Mouse (Mus musculus): ENCODE data around the gene Nr1h2. TPM values are rescaled to one million over a fixed set of nuclear protein-coding genes. Genes with fewer than 3 reads are reported as not detected.

Nr1h2 gene
- polyA plus RNA-seq, 1 experiment from 2014 or later = 53.5 TPM

GRCm38 (mm10) chr7:44584921-44585320, 31.2 kb upstream of the Nr1h2 start:
- H3K4me2 ChIP-seq = no peak overlapping the region
- no peak overlapping the region for H3K4me3 ChIP-seq
- H3K9ac ChIP-seq = no peak overlapping the region
- 80% methylated on average over 6 of the region's 6 CpGs for WGBS
- H3K36me3 ChIP-seq = no peaks in the 10 kb centered on the region
- H3K27ac ChIP-seq (replicated peaks) = no peak overlapping the region
- H3K4me1 ChIP-seq = peaks cover 24% of the 10 kb centered on the region
- no peak for ATAC-seq (ENCODE audit: extremely low read depth, insufficient number of reproducible peaks, low FRiP score, low TSS enrichment)
- peaks cover 84% of the 10 kb centered on the region for H3K27me3 ChIP-seq (replicated peaks)
- H3K9me3 ChIP-seq = no peaks in the 10 kb centered on the region

- Histone ChIP-seq H3K27me3 (replicated peaks) (peaks cover 78% of the 10 kb centered on the region), H3K9ac (no peak overlapping the region), H3K9me3 (no peaks in the 10 kb centered on the region), H3K4me2 (no peak overlapping the region), H3K4me1 (peaks cover 21% of the 10 kb centered on the region), H3K36me3 (no peaks in the 10 kb centered on the region), H3K27ac (replicated peaks) (no peak overlapping the region), H3K4me3 (no peak overlapping the region)
- ATAC-seq (ENCODE audit: extremely low read depth, insufficient number of reproducible peaks, low FRiP score, low TSS enrichment) = no peak
- WGBS = 62% methylated on average over 4 of the region's 4 CpGs
Measured at GRCm38 (mm10) chr7:44584265-44584804, 30.6 kb upstream of the Nr1h2 start.

DNA sequence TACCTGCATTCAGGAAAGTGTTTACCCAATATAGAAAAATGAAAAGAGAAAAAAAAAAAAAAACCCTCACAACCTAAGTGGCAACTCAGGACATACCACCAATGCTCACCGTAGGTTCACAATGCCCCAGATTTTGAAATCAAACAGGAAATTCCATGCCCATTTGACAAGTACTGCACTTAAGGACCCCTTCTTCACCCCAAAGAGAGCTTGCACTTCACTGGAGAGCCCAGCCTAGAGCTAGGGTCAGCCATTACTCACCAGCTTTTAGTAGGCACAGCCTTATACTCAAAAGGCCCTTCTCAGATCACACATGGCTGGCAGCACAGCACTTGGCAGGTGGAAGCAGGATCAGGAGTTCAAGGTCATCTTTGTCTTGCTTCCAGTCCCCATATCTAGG, 29.4 kb upstream of the Nr1h2 start:
- Histone ChIP-seq H3K27ac (replicated peaks) (no peak overlapping the region), H3K36me3 (no peaks in the 10 kb centered on the region), H3K4me3 (no peak overlapping the region), H3K4me2 (no peak overlapping the region), H3K4me1 (peaks cover 11% of the 10 kb centered on the region), H3K9ac (no peak overlapping the region), H3K9me3 (no peaks in the 10 kb centered on the region; the same call in 1 of the 2 replicates), H3K27me3 (replicated peaks) (peaks cover 66% of the 10 kb centered on the region)
- ATAC-seq (ENCODE audit: extremely low read depth, insufficient number of reproducible peaks, low FRiP score, low TSS enrichment) = no peak
- WGBS = 65% methylated on average over 1 of the region's 1 CpGs

DNA sequence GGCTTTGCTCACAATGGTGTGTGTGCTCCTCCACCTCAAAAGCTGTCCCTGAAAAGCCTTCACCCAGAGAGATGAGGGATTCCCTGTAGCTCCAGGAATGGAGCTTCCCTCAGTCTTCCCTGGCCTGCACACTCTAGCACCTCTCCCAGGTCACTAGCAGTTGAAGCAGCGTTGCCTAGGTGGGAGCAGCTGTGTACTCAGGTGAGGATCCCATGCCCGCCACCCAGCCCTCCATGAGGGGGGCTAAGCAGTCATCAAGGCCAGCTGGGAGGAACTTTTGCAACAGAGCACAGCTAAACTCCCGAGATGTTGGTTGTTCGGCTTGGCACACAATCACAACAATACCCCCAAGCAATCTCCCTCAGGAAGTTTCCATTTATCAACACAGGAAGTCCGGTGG, 29.0 kb upstream of the Nr1h2 start:
- Histone ChIP-seq H3K27me3 (replicated peaks) (peaks cover 62% of the 10 kb centered on the region), H3K4me1 (peaks cover 9% of the 10 kb centered on the region), H3K9ac (no peak overlapping the region), H3K4me2 (no peak overlapping the region), H3K27ac (replicated peaks) (no peak overlapping the region), H3K9me3 (no peaks in the 10 kb centered on the region; the same call in 1 of the 2 replicates), H3K36me3 (no peaks in the 10 kb centered on the region), H3K4me3 (no peak overlapping the region)
- WGBS = 48% methylated on average over 5 of the region's 5 CpGs
- ATAC-seq (ENCODE audit: extremely low read depth, insufficient number of reproducible peaks, low FRiP score, low TSS enrichment) = no peak

DNA sequence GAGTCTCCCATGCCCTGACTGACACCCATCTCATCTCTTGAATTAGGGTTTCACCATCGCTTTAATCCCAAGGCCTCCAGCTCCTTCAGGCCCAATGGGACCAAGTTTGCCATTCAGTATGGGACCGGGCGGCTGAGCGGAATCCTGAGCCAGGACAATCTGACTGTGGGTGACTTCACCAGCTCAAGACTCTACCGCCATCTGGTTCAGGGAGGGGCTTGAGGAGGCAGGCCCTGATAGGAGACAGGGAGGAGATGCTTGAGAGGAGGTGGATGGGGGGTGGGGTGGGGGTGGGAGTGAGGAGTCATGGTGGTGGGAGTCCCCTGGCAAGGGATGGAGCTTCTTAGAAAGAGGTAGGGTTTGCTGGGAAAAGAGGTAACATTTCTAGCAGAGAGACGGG, 27.9 kb upstream of the Nr1h2 start:
- H3K27ac ChIP-seq (replicated peaks) = no peak overlapping the region
- no peak overlapping the region for H3K9ac ChIP-seq
- H3K27me3 ChIP-seq (replicated peaks) = peaks cover 54% of the 10 kb centered on the region
- WGBS = 63% methylated on average over 6 of the region's 6 CpGs
- H3K4me3 ChIP-seq = no peak overlapping the region
- H3K9me3 ChIP-seq = no peaks in the 10 kb centered on the region; the same call in 1 of the 2 replicates
- peaks cover 3% of the 10 kb centered on the region; the same call in 1 of the 2 replicates for H3K4me1 ChIP-seq
- no peaks in the 10 kb centered on the region for H3K36me3 ChIP-seq
- H3K4me2 ChIP-seq = no peak overlapping the region
- ATAC-seq (ENCODE audit: extremely low read depth, insufficient number of reproducible peaks, low FRiP score, low TSS enrichment) = no peak

DNA sequence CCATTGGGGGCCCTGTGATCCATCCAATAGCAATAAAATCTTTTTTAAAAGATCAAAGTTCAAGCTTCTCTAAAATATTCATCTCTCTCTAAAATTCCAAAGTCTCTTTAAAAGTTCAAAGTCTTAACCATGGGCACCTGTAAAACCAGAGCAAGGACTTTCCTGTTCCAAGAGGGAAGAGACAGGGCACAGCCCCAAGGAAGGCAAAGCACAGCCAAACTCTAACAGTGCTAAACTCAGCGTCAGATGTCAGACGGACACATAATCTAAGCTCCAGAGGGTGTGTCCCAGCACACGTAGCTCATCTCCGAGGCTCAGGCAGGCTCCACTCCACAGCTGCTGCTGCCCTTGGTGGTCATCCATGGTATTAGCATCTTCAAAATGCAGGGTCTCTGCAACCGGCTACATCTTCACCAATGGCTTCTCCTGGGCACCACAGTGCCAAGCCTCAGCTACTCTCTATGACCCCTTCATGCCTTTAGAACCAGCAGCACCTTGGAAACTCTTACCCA, 22.6 kb upstream of the Nr1h2 start:
- H3K27ac ChIP-seq (replicated peaks) = no peak overlapping the region
- H3K4me3 ChIP-seq = no peak overlapping the region
- WGBS = 29% methylated on average over 5 of the region's 5 CpGs
- no peaks in the 10 kb centered on the region for H3K4me1 ChIP-seq
- no peak overlapping the region for H3K4me2 ChIP-seq
- no peak for ATAC-seq (ENCODE audit: extremely low read depth, insufficient number of reproducible peaks, low FRiP score, low TSS enrichment)
- H3K9me3 ChIP-seq = no peaks in the 10 kb centered on the region; the same call in 1 of the 2 replicates
- H3K9ac ChIP-seq = no peak overlapping the region
- H3K27me3 ChIP-seq (replicated peaks) = peaks cover 24% of the 10 kb centered on the region
- H3K36me3 ChIP-seq = no peaks in the 10 kb centered on the region

GRCm38 (mm10) chr7:44572956-44573484, 19.3 kb upstream of the Nr1h2 start:
- Histone ChIP-seq H3K27me3 (replicated peaks) (peaks cover 37% of the 10 kb centered on the region), H3K27ac (replicated peaks) (no peak overlapping the region), H3K4me1 (no peaks in the 10 kb centered on the region), H3K4me2 (no peak overlapping the region), H3K36me3 (no peaks in the 10 kb centered on the region), H3K9me3 (no peaks in the 10 kb centered on the region), H3K4me3 (no peak overlapping the region), H3K9ac (no peak overlapping the region)
- ATAC-seq (ENCODE audit: extremely low read depth, insufficient number of reproducible peaks, low FRiP score, low TSS enrichment) = no peak
- 67% methylated on average over 5 of the region's 5 CpGs for WGBS

DNA sequence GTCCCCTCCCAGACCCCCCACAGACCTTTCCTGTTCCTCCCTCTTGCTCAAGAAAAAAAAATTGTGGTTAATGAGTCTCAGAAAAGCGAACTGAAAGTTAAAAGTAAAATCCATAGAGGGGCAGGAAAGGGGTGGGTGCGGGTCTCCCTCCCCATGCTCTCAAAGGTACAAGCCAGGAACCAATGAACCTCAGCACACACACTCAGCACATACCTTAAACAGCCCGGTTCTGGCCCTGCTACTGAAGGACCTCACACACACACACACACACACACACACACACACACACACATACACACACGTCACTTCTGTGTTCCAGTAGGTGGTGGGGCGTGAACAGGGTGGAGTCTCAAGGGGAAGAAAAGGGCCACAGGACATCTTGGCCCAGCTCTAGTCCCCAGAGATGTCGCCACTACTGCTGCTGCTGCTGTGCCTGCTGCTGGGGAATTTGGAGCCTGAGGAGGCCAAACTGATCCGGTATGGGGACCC, 18.5 kb upstream of the Nr1h2 start, which contains the start of gene Napsa:
TSS of gene Napsa (plus strand) at position 168 of the 489 bp plus-strand sequence.
- no peaks in the 10 kb centered on the region for H3K4me1 ChIP-seq
- H3K4me2 ChIP-seq = no peak within 1 kb of the TSS
- no peak within 1 kb of the TSS for H3K4me3 ChIP-seq
- peaks cover 43% of the 10 kb centered on the region for H3K27me3 ChIP-seq (replicated peaks)
- H3K36me3 ChIP-seq = no peaks in the 10 kb centered on the region
- H3K27ac ChIP-seq (replicated peaks) = no peak within 1 kb of the TSS
- H3K9me3 ChIP-seq = no peaks in the 10 kb centered on the region
- 31% methylated on average over 7 of the region's 7 CpGs for WGBS
- no peak for ATAC-seq (ENCODE audit: extremely low read depth, insufficient number of reproducible peaks, low FRiP score, low TSS enrichment)
- H3K9ac ChIP-seq = no peak within 1 kb of the TSS

- 75% methylated on average over 4 of the region's 4 CpGs for WGBS
- H3K4me1 ChIP-seq = no peaks in the 10 kb centered on the region
- H3K9ac ChIP-seq = no peak overlapping the region
- no peak for ATAC-seq (ENCODE audit: extremely low read depth, insufficient number of reproducible peaks, low FRiP score, low TSS enrichment)
- H3K27ac ChIP-seq (replicated peaks) = no peak overlapping the region
- H3K4me3 ChIP-seq = no peak overlapping the region
- H3K27me3 ChIP-seq (replicated peaks) = peaks cover 41% of the 10 kb centered on the region
- H3K36me3 ChIP-seq = no peaks in the 10 kb centered on the region
- no peaks in the 10 kb centered on the region for H3K9me3 ChIP-seq
- H3K4me2 ChIP-seq = no peak overlapping the region
Measured at GRCm38 (mm10) chr7:44571811-44572210, 18.1 kb upstream of the Nr1h2 start.

DNA sequence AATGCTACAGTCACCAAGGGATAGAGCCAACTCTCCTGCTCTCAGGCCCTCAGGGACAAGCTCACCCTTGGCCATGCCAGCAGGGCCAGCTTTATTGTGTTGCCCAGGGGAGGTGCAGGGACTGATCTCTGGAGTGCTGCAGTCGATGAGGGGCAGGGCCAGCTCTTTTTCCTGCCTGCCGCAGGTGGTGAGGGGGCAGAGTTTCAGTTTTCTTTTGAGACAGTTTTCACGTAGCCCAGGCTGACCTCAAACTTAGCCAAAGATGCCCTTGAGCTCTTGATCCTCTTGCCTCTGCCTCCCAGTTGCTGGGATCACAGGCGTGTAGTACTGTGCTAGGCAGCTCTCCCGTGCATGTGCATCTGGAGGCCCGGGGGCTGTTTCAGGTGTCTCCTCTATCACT, 17.2 kb upstream of the Nr1h2 start:
- H3K27me3 ChIP-seq (replicated peaks) = peaks cover 47% of the 10 kb centered on the region
- H3K4me3 ChIP-seq = no peak overlapping the region
- no peak overlapping the region for H3K9ac ChIP-seq
- no peak for ATAC-seq (ENCODE audit: extremely low read depth, insufficient number of reproducible peaks, low FRiP score, low TSS enrichment)
- H3K27ac ChIP-seq (replicated peaks) = no peak overlapping the region
- H3K4me2 ChIP-seq = no peak overlapping the region
- no peaks in the 10 kb centered on the region for H3K36me3 ChIP-seq
- WGBS = 78% methylated on average over 6 of the region's 6 CpGs
- H3K4me1 ChIP-seq = no peaks in the 10 kb centered on the region
- H3K9me3 ChIP-seq = no peaks in the 10 kb centered on the region

DNA sequence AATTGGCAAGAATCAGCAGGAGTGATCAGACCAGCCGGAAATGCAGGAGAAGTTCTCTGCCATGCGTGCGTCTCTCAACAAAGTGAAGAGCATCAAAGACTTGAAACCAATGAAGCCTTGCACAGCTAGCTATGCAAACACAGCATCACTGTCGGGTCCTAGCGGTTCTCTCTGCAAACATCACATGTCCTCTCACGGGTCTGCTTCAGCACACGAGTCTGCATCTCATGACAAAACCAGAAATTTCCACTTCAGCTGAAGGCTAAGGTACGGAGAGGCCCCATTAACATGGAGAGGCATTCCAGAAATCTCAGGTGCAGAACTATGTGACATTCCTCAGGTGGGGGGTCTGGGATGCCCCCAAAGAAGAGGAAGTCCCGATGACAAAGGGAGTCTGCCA, 15.1 kb upstream of the Nr1h2 start:
- no peaks in the 10 kb centered on the region for H3K4me1 ChIP-seq
- H3K27me3 ChIP-seq (replicated peaks) = peaks cover 60% of the 10 kb centered on the region
- 70% methylated on average over 9 of the region's 9 CpGs for WGBS
- H3K36me3 ChIP-seq = no peaks in the 10 kb centered on the region
- H3K9me3 ChIP-seq = no peaks in the 10 kb centered on the region
- no peak overlapping the region for H3K4me2 ChIP-seq
- no peak for ATAC-seq (ENCODE audit: extremely low read depth, insufficient number of reproducible peaks, low FRiP score, low TSS enrichment)
- no peak overlapping the region for H3K4me3 ChIP-seq
- H3K27ac ChIP-seq (replicated peaks) = no peak overlapping the region
- H3K9ac ChIP-seq = no peak overlapping the region

- no peak for ATAC-seq (ENCODE audit: extremely low read depth, insufficient number of reproducible peaks, low FRiP score, low TSS enrichment)
- Histone ChIP-seq H3K36me3 (no peaks in the 10 kb centered on the region), H3K4me2 (no peak overlapping the region), H3K27me3 (replicated peaks) (peaks cover 48% of the 10 kb centered on the region), H3K9ac (no peak overlapping the region), H3K9me3 (no peaks in the 10 kb centered on the region), H3K4me3 (no peak overlapping the region), H3K27ac (replicated peaks) (no peak overlapping the region), H3K4me1 (no peaks in the 10 kb centered on the region)
- 55% methylated on average over 6 of the region's 6 CpGs for WGBS
Measured at GRCm38 (mm10) chr7:44565414-44565813, 11.7 kb upstream of the Nr1h2 start.

Data from heart, embryonic 13.5 days (tissue).